Mouse (Mus musculus) cortical plate, adult 2 months (tissue): Measurements from ENCODE around the gene Fgf6.

Source experiments
- CTCF ChIP-seq: fragments of 200-500 bp; IDR thresholded peaks from 2 replicates; pipeline ENCODE4 v1.5.1; 2011; ENCODE audit warnings: mild to moderate bottlenecking, control low read depth, low read length; ENCODE audit not compliant: insufficient read depth; ENCODE audit errors: extremely low read depth
- POLR2A ChIP-seq: fragments of 200-500 bp; IDR thresholded peaks from 2 replicates; pipeline ENCODE4 v1.6.1; 2011; ENCODE audit warnings: mild to moderate bottlenecking, low read length, control low read depth; ENCODE audit not compliant: insufficient read depth; ENCODE audit errors: extremely low read depth

DNA sequence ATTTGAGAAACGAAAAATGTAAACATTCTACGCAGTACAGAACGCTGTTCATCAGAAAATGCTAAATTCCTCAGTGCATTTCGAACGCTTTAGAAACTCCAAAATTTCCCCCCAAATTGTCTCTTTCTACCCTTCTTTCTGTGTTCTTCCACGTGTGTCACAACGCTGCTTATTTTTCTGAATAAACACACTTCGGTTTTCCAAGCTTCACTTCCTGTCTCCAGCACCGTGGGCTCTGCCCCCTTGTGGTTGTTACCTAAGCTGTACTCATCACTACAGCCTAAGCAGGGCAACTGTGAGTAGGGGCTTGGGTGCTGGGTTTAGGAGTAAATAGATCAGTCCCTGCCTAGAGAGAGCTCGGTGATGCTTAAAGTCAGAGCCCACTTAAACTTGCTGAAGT, 19.4 kb downstream of the Fgf6 start:
- TF ChIP-seq CTCF (peak; percentile 52), POLR2A (no peak)
